ENCODE assay signal across 8 mouse cellular contexts in the genomic region with DNA sequence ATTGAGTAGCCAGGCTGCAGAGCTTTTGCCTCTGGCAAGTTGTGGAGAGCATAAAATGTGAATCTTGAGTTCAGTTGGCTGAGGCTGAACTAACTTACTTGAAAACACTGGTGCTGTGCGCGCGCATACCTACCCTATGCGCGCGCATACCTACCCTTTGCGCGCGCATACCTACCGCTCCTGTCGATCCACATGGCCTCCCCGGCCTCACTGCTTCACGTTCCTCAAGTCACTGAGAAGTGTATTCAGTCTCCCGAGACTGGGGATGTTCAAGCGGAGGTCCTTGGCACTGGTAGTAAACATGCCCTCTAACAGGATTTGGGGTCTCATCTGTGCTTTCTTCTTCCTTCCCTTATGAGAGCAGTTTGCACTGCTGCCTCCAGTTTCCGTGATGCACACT. TPM values are rescaled to one million over a fixed set of nuclear protein-coding genes. Genes with fewer than 3 reads are reported as not detected.
DNase-seq lines count a peak whose midpoint lies in the region; ATAC-seq and TF ChIP-seq lines count a peak whose summit lies in the region.
"Had no signal": no experiment of that assay in that cellular context is flagged by ENCODE, and none has a peak within 500 bp of the region (broad histone marks: within the 10 kb centered on the region; RNA-seq: fewer than 3 reads in every experiment).

No protein-coding gene starts in this region.

- peak overlapping the region; percentile 78 for H3K27ac ChIP-seq in forebrain, embryonic 10.5 days
- no peak overlapping the region for H3K27ac ChIP-seq in limb, embryonic 14.5 days (replicated peaks; ENCODE audit: low read depth, low read length)

- peak; percentile 30 for DNase-seq in urinary bladder, postnatal 14 days (ENCODE audit: low spot score)
- DNase-seq in urinary bladder, postnatal 10 days (ENCODE audit: low spot score) = no peak
- peak; percentile 53 for DNase-seq in forebrain, embryonic 10.5 days (ENCODE audit: extremely low spot score, low spot score)
- DNase-seq in limb, embryonic 14.5 days (ENCODE audit: low spot score) = peak; percentile 65
- peak; percentile 25 for DNase-seq in splenic B cell, adult 2 months (ENCODE audit: low read depth, low spot score)
- no peak for DNase-seq in right cerebral cortex, postnatal 10 days (ENCODE audit: low spot score in 2 of 2)
- no peak for DNase-seq in gastrocnemius, postnatal 10 days

- WGBS in forebrain, embryonic 10.5 days = 30% methylated on average over 16 of the region's 16 CpGs
- 34% methylated on average over 16 of the region's 16 CpGs for WGBS in limb, embryonic 14.5 days

- H3K4me3 ChIP-seq in forebrain, embryonic 10.5 days = peak overlapping the region; percentile 48
- peak overlapping the region; percentile 29 for H3K4me3 ChIP-seq in limb, embryonic 14.5 days (replicated peaks; ENCODE audit: low read length)

- H3K9ac ChIP-seq in limb, embryonic 14.5 days (ENCODE audit: low read depth, low read length, severe bottlenecking) = 0 out of 2 replicates have a peak overlapping the region, but pooled peaks have one; percentile 4

- no peak for ATAC-seq in limb, embryonic 14.5 days (ENCODE audit: low FRiP score, low read depth)

- H3K4me2 ChIP-seq in limb, embryonic 14.5 days (replicated peaks; ENCODE audit: low read depth, low read length, severe bottlenecking) = peak overlapping the region; percentile 41

- H3K27me3 ChIP-seq in forebrain, embryonic 10.5 days (ENCODE audit: poor library complexity, severe bottlenecking) = no peaks in the 10 kb centered on the region
- no peaks in the 10 kb centered on the region for H3K27me3 ChIP-seq in limb, embryonic 14.5 days (ENCODE audit: control insufficient read depth, insufficient read depth, low read length)
- no peaks in the 10 kb centered on the region for H3K27me3 ChIP-seq in splenic B cell, adult 2 months (ENCODE audit: control insufficient read depth, insufficient read depth, low read length, poor library complexity, severe bottlenecking)

- H3K36me3 ChIP-seq in forebrain, embryonic 10.5 days (replicated peaks) = peaks cover 5% of the 10 kb centered on the region
- H3K36me3 ChIP-seq in limb, embryonic 14.5 days (ENCODE audit: control insufficient read depth, insufficient read depth, low read length) = peaks cover 4% of the 10 kb centered on the region
- peaks cover 13% of the 10 kb centered on the region for H3K36me3 ChIP-seq in splenic B cell, adult 2 months (ENCODE audit: control insufficient read depth, insufficient read depth, low read length, poor library complexity, severe bottlenecking)

- TF ChIP-seq POLR2A in limb, embryonic 14.5 days (IDR thresholded peaks at IDR 0.05; ENCODE audit: borderline replicate concordance, extremely low read depth, insufficient read depth, insufficient read length) = 0 out of 2 replicates have a peak, but pooled peaks have one; percentile 18

- H3K9me3 ChIP-seq in forebrain, embryonic 10.5 days = no peaks in the 10 kb centered on the region
- H3K9me3 ChIP-seq in limb, embryonic 14.5 days (ENCODE audit: control insufficient read depth, low read length) = no peaks in the 10 kb centered on the region

- H3K4me1 ChIP-seq in forebrain, embryonic 10.5 days = peaks cover 9% of the 10 kb centered on the region; the same call in 1 of the 2 replicates
- no peaks in the 10 kb centered on the region for H3K4me1 ChIP-seq in limb, embryonic 14.5 days (ENCODE audit: control insufficient read depth, insufficient read depth, low read length)

RNA-seq across cellular contexts. Expression of gene Slc24a1, which starts 32.8 kb away (rescaled TPM):
- polyA plus RNA-seq in forebrain, embryonic 10.5 days (2016; fragmentation: Nextera tagmentation; extraction: Ambion mirVana) = 0.04 TPM in 1 of 2 replicates, not detected in the other
- 0.06 and 0.08 TPM in 2 replicates for polyA plus RNA-seq in limb, embryonic 14.5 days (2012; rRNA removed)
- polyA plus RNA-seq in limb, embryonic 14.5 days (2014; fragmentation: Nextera tagmentation; extraction: Ambion mirVana) = 0.03 TPM in 1 of 2 replicates, not detected in the other
- not detected for total RNA-seq in gastrocnemius, postnatal 10 days (2021)
- polyA plus RNA-seq: large intestine, adult 2 months had no signal

RNA-seq across cellular contexts. Expression of gene Ints14, which starts 42.1 kb away (rescaled TPM):
- 74.2 and 77.6 TPM in 2 replicates for polyA plus RNA-seq in forebrain, embryonic 10.5 days (2016; fragmentation: Nextera tagmentation; extraction: Ambion mirVana)
- polyA plus RNA-seq in limb, embryonic 14.5 days (2012; rRNA removed) = 37.0 and 38.1 TPM in 2 replicates
- polyA plus RNA-seq in limb, embryonic 14.5 days (2014; fragmentation: Nextera tagmentation; extraction: Ambion mirVana) = 50.4 and 50.5 TPM in 2 replicates
- 10 to 100 TPM; 22.1 to 23.9 TPM for total RNA-seq in gastrocnemius, postnatal 10 days (2021)

Comparison
In these comparisons a context has a peak if more than half of its experiments do, and no peak if none do; other contexts are left out.
1. DNase-seq: peak in urinary bladder, postnatal 14 days (single experiment), forebrain, embryonic 10.5 days (single experiment), limb, embryonic 14.5 days (single experiment) and splenic B cell, adult 2 months (single experiment); none in urinary bladder, postnatal 10 days (single experiment), right cerebral cortex, postnatal 10 days (0 of 2) and gastrocnemius, postnatal 10 days (single experiment).